Mouse (Mus musculus) embryonic fibroblast, embryonic 13.5 days (primary cell): ENCODE measurements around the gene Abhd12.

Source experiments
- CTCF ChIP-seq: IDR thresholded peaks from 2 replicates; pipeline ENCODE4 v1.5.1; 2011; ENCODE audit warnings: mild to moderate bottlenecking, control low read depth, low read length, moderate library complexity, borderline replicate concordance; ENCODE audit not compliant: insufficient read depth
- POLR2A ChIP-seq: IDR thresholded peaks from 2 replicates; pipeline ENCODE4 v1.6.1; 2011; ENCODE audit warnings: low read depth, mild to moderate bottlenecking, control low read depth, low read length, moderate library complexity

GRCm38 (mm10) chr2:150830911-150831441, 73.6 kb downstream of the Abhd12 start:
- no peak for TF ChIP-seq CTCF
- no peak for TF ChIP-seq POLR2A
